Mouse (Mus musculus) lung, embryonic 14.5 days (tissue): ENCODE measurements around the gene Sdhc. TPM values are rescaled to one million over a fixed set of nuclear protein-coding genes. Genes with fewer than 3 reads are reported as not detected.

Experiments used
- ATAC-seq: fragments of 200-750 bp; cut with Nextera tagmentation; 2 replicates; pipeline ENCODE4 v1.8.0; 2017; ENCODE audit warnings: mild to moderate bottlenecking, moderate TSS enrichment, moderate library complexity; ENCODE audit not compliant: insufficient read depth
- DNase-seq: peaks from one replicate; pipeline ENCODE4 v3.0.0-alpha.2; 2015
- H3K27ac ChIP-seq: fragments of 300-500 bp; sonication (generic); 2 replicates; pipeline ENCODE4 v1.5.1; 2014; ENCODE audit warnings: low read depth, mild to moderate bottlenecking, moderate library complexity
- H3K27me3 ChIP-seq: fragments of 300-500 bp; sonication (generic); 2 replicates; pipeline ENCODE4 v1.6.1; 2014; ENCODE audit warnings: low read length, control low read depth; ENCODE audit not compliant: insufficient read depth
- H3K36me3 ChIP-seq: fragments of 300-500 bp; sonication (generic); 2 replicates; pipeline ENCODE4 v1.6.1; 2014; ENCODE audit warnings: control low read depth; ENCODE audit not compliant: insufficient read depth
- H3K4me1 ChIP-seq: fragments of 300-500 bp; sonication (generic); 2 replicates; pipeline ENCODE4 v1.6.1; 2014; ENCODE audit warnings: antibody characterized with exemption, control low read depth; ENCODE audit not compliant: insufficient read depth
- H3K4me2 ChIP-seq: fragments of 300-500 bp; sonication (generic); 2 replicates; pipeline ENCODE4 v1.6.1; 2014; ENCODE audit warnings: mild to moderate bottlenecking
- H3K4me3 ChIP-seq: fragments of 300-500 bp; sonication (generic); 2 replicates; pipeline ENCODE4 v1.5.1; 2014; ENCODE audit warnings: low read depth, low read length
- H3K9ac ChIP-seq: fragments of 300-500 bp; sonication (generic); 2 replicates; pipeline ENCODE4 v1.6.1; 2014
- H3K9me3 ChIP-seq: fragments of 300-500 bp; sonication (generic); 2 replicates; pipeline ENCODE4 v1.6.1; 2016; ENCODE audit warnings: low read depth, low read length, control low read depth
- CTCF ChIP-seq: IDR thresholded peaks from 2 replicates; pipeline ENCODE4 v1.5.1; 2016; ENCODE audit warnings: antibody characterized with exemption, low read depth
- WGBS: fragments of 180-500 bp; shearing (Covaris S2); extraction: QIAGEN DNeasy Blood & Tissue Kit; methylation state at CpG from one replicate; pipeline ENCODE4 v1.1.7; 2014; 5-methylcytosine and 5-hydroxymethylcytosine counted together
- polyA plus RNA-seq: library from polyadenylated mRNA; unstranded; fragments of >200 nt; fragmentation: Nextera tagmentation; extraction: Ambion mirVana; gene quantifications from 2 replicates; pipeline ENCODE4 v1.2.1, GENCODE M21; 2014

Gene Sdhc
- polyA plus RNA-seq, 1 experiment from 2014 or later, result 281 TPM

DNA sequence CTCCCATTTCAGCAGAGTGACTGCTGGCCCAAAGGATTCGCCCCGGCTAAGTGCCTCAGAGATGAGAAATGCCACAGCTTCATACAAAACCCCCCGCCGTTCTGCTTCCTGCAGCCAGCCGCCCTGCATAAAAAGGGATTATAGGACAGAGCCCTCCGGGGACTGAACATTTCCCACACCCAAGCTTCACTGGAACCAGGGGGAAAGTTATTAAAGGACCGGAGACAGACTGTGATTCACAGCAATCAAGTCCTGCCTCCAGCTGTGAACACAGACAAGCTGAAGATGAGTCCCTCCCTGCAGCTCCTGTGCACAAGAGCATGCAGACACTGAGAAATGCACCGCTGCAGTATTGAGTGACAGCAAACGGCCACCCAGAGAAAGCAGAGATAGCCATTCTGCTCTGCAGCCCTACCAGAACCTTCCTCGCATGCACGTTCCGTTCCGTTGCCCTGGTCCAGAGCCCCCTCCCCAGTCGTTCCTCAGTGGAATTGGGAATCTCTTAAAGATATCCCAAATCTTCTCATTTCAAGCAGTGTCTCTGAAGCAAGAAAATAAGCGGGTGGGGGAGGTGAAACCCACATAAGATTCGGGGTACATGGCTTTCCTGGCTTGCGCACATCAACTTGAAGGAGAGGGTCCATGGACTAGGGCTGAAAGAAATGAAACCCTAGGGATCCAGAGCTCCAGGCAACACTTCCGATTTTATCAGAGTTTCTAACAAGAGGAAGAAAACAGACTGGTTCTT, 42.9 kb upstream of the Sdhc start:
- Histone ChIP-seq H3K27ac (no peak overlapping the region), H3K9me3 (no peaks in the 10 kb centered on the region), H3K9ac (no peak overlapping the region), H3K4me3 (peak overlapping the region; percentile 10; the same call in 1 of the 2 replicates), H3K27me3 (peaks cover 51% of the 10 kb centered on the region), H3K36me3 (no peaks in the 10 kb centered on the region), H3K4me2 (peak overlapping the region; percentile 44), H3K4me1 (peaks cover 10% of the 10 kb centered on the region)
- TF ChIP-seq CTCF, result no peak
- peak; percentile 26 for DNase-seq
- WGBS, result 7% methylated on average over 18 of the region's 18 CpGs
- no peak for ATAC-seq

DNA sequence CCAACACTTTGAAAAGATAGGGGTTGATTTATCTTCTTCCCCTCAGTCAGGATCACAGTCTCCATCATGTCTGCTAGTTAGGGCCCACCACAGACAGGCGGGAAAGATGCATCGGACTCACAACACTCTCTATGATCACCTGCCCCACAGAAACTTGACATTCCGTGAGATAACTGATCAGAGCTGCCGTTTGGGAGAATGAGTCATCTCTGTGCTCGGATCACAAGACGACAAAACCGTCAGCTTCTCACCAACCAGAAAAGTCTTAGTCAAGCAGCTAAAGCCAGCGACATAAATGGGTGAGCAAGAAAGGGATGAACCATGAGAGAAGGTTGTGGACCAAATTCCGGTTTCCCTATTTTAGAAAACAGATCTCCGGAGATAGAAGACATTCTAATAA, 41.9 kb upstream of the Sdhc start:
- no peak for ATAC-seq
- peaks cover 51% of the 10 kb centered on the region for H3K27me3 ChIP-seq
- no peak overlapping the region for H3K4me2 ChIP-seq
- H3K9ac ChIP-seq, result no peak overlapping the region
- H3K4me1 ChIP-seq, result peaks cover 10% of the 10 kb centered on the region
- DNase-seq, result no peak
- 37% methylated on average over 10 of the region's 10 CpGs for WGBS
- no peak for TF ChIP-seq CTCF
- no peak overlapping the region for H3K4me3 ChIP-seq
- no peaks in the 10 kb centered on the region for H3K9me3 ChIP-seq
- no peaks in the 10 kb centered on the region for H3K36me3 ChIP-seq
- no peak overlapping the region for H3K27ac ChIP-seq

DNA sequence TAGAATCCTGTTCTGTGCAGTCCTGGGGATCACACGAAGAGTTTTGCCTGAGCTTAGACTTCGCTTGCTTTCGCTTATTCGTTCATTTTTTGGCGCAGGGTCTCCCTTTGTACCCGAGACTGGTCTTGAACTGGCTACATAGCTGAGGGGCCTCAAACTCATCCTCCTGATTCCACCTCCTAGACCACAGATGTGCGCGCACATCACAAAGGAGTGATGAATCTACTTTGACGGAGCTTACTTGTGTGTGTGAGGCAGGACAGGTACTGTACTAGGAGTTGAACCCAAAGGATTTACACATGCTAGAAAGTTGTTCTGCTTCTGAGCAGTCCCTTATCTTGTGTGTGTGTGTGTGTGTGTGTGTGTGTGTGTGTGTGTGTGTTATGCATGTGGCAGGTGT, 40.4 kb upstream of the Sdhc start:
- no peaks in the 10 kb centered on the region for H3K36me3 ChIP-seq
- WGBS, result 90% methylated on average over 9 of the region's 9 CpGs
- no peak overlapping the region for H3K27ac ChIP-seq
- DNase-seq (no peak), ATAC-seq (no peak)
- H3K4me3 ChIP-seq, result no peak overlapping the region
- no peaks in the 10 kb centered on the region for H3K9me3 ChIP-seq
- peaks cover 10% of the 10 kb centered on the region for H3K4me1 ChIP-seq
- TF ChIP-seq CTCF, result no peak
- H3K4me2 ChIP-seq, result no peak overlapping the region
- H3K9ac ChIP-seq, result no peak overlapping the region
- H3K27me3 ChIP-seq, result peaks cover 36% of the 10 kb centered on the region

DNA sequence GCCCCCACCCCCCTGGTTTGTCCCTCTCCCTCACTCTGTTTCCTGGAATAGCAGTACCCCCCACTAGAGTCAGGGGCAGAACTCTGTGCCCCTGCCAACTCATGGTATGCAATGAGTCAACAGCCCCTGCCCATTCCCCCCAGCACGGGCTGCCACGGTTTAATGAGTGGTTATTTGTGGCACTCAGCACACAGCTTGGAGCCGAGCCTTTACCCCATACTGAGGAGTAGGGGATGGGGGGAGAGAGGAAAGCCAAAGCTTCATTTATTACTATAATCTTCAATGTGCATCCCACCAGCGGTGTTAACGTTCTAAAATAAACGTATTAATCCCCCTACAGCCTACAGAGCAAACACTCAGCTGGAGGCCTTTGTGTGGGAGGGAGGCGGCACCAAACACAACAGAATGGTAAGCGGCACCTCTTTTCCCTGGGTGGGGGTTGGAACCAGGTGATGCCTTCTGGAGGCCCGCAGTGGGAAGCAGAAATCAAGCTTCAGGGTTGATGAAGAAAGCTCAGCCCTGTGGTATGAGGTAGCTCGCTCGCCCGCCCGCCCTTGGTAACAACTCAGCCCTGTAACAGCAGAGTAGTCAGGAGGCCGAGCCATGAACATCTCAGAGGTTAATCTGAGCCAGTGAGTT, 39.2 kb upstream of the Sdhc start:
- H3K27me3 ChIP-seq, result peaks cover 24% of the 10 kb centered on the region
- no peak for DNase-seq
- no peaks in the 10 kb centered on the region for H3K36me3 ChIP-seq
- peak; percentile 61 for ATAC-seq
- no peak for TF ChIP-seq CTCF
- H3K9me3 ChIP-seq, result no peaks in the 10 kb centered on the region
- peak overlapping the region; percentile 65 for H3K27ac ChIP-seq
- H3K4me1 ChIP-seq, result peaks cover 10% of the 10 kb centered on the region
- peak overlapping the region; percentile 31 for H3K4me2 ChIP-seq
- H3K9ac ChIP-seq, result no peak overlapping the region
- 45% methylated on average over 14 of the region's 14 CpGs for WGBS
- no peak overlapping the region for H3K4me3 ChIP-seq

DNA sequence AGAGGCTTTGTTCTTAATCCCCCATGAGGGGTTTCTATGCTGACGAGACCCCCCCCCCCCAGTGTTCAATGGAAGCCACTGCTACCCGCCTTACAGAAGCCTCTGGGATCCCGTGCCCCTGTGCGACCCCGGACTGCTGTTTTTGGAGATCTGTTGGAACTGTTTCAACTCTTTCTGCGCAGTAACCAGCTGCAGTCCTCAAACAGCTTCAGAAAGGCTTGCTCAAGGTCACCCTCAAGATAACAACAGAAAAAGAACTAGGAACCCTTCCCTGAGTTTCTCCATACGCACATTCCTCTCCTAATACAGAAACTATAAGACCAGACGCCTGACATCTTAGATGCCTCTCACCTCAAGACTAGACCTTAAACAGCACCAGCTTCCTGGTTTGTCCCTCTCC, 38.6 kb upstream of the Sdhc start:
- Histone ChIP-seq H3K27ac (peak overlapping the region; percentile 65), H3K4me2 (peak overlapping the region; percentile 31), H3K4me1 (peaks cover 10% of the 10 kb centered on the region), H3K36me3 (no peaks in the 10 kb centered on the region), H3K9me3 (no peaks in the 10 kb centered on the region), H3K9ac (no peak overlapping the region), H3K4me3 (no peak overlapping the region), H3K27me3 (peaks cover 19% of the 10 kb centered on the region)
- no peak for TF ChIP-seq CTCF
- WGBS, result 13% methylated on average over 8 of the region's 8 CpGs
- peak; percentile 65 for DNase-seq
- ATAC-seq, result peak; percentile 40; the same call in 1 of the 2 replicates

DNA sequence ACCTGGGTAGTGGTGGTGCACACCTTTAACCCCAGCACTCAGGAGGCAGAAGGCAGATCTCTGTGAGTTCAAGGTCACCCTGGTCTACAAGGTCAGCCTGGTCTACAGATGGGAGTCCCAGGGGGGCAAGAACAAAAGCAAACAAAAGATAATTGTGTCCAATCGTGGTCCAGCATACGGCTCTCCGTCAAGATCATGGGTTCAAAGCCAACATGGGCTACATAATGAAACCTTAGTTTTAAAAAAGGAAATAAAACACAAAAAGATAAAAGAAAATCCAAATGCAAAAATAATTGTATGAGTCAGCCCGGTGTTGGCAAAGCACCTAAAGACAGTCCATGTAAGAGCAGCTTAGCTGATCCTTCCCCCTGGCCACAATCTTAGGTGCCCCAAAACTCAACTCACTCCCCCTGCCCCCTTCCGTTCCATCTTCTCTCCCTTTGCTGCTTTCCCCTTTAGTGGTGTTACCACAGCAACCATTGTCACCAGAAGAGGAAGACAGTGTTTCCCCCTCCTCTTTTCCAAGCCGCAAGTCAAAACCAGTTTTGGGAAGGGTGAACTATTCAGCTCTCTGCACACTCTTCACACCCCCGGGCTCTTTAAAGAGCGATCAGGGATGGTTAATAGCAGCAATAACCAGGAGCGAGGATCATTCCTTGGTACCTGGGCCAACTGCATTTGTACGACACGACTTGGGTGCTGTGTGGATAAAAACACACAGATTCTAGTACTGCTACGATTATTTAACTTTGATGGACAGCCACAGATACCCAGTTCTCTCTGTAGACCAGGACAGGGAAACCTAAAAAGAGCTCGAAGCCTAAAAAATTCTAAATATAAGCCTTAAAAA, 37.7 kb upstream of the Sdhc start:
- Histone ChIP-seq H3K4me2 (no peak overlapping the region), H3K9ac (no peak overlapping the region), H3K27ac (no peak overlapping the region), H3K4me3 (no peak overlapping the region), H3K27me3 (peaks cover 9% of the 10 kb centered on the region), H3K4me1 (peaks cover 10% of the 10 kb centered on the region), H3K36me3 (no peaks in the 10 kb centered on the region), H3K9me3 (no peaks in the 10 kb centered on the region)
- DNase-seq (no peak), ATAC-seq (no peak)
- no peak for TF ChIP-seq CTCF
- WGBS, result 71% methylated on average over 13 of the region's 13 CpGs

DNA sequence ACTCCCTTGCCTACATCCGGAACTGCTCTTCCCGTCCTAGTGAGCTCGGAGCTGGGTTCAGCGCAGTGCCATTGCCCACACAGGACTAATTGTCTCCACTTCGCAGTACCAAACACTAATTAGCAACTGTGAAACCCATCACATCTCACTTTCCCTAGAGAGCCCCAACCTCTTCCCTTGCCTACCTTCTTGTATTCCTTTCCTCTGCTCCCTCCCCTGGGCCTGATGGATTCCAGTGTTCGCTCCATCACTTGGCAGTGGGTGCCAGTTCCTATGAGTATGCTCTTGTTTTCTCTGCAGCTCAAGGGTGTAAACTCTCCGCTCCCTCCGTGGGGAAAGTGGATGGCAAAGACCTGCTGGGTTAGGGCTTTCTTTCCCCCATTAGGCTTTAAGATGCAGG, 35.3 kb upstream of the Sdhc start:
- DNase-seq (no peak), ATAC-seq (no peak)
- H3K4me1 ChIP-seq, result peaks cover 10% of the 10 kb centered on the region
- H3K27me3 ChIP-seq, result no peaks in the 10 kb centered on the region
- H3K9me3 ChIP-seq, result no peaks in the 10 kb centered on the region
- no peak overlapping the region for H3K4me3 ChIP-seq
- no peak overlapping the region for H3K27ac ChIP-seq
- WGBS, result 56% methylated on average over 8 of the region's 8 CpGs
- TF ChIP-seq CTCF, result no peak
- no peaks in the 10 kb centered on the region for H3K36me3 ChIP-seq
- H3K9ac ChIP-seq, result no peak overlapping the region
- H3K4me2 ChIP-seq, result no peak overlapping the region
